Mouse (Mus musculus): Measurements from ENCODE around the gene Notum.
A peak's percentile ranks its signal among the peaks of the same experiment; 100 is the strongest.

Notum gene

GRCm38 (mm10) chr11:120615606-120616203 lies 45.3 kb downstream of the Notum start:
- peak; percentile 55 for DNase-seq

GRCm38 (mm10) chr11:120615167-120615566 lies 45.8 kb downstream of the Notum start:
- peak; percentile 66 for DNase-seq

- peak; percentile 69 for DNase-seq
Observed at GRCm38 (mm10) chr11:120613976-120614375, 47.0 kb downstream of the Notum start.

- peak; percentile 64 for DNase-seq
Observed at GRCm38 (mm10) chr11:120613481-120613972, 47.4 kb downstream of the Notum start.

- DNase-seq: peak; percentile 95
Observed at GRCm38 (mm10) chr11:120612763-120613162, 48.2 kb downstream of the Notum start.

GRCm38 (mm10) chr11:120610477-120611046 lies 50.4 kb downstream of the Notum start:
- DNase-seq: peak; percentile 45

GRCm38 (mm10) chr11:120609250-120609649 lies 51.7 kb downstream of the Notum start:
- DNase-seq: no peak

GRCm38 (mm10) chr11:120608241-120609034 lies 52.5 kb downstream of the Notum start, which contains the start of gene Npb:
TSS of gene Npb (plus strand) at chr11:120608477.
- no peak for DNase-seq

- DNase-seq: no peak
Observed at GRCm38 (mm10) chr11:120606764-120607163, 54.2 kb downstream of the Notum start.

- DNase-seq: no peak
Observed at GRCm38 (mm10) chr11:120605667-120606066, 55.3 kb downstream of the Notum start.

Measured in cerebellum, adult 9-11 months (tissue).